Mouse (Mus musculus): ENCODE data around the gene Gm4353. TPM values are rescaled to one million over a fixed set of nuclear protein-coding genes. Genes with fewer than 3 reads are reported as not detected.

Gene Gm4353
- polyA plus RNA-seq, 1 experiment from 2014 or later: 1.7 TPM

- no peaks in the 10 kb centered on the region for H3K9me3 ChIP-seq
- no peaks in the 10 kb centered on the region for H3K36me3 ChIP-seq
- peaks cover 25% of the 10 kb centered on the region for H3K4me1 ChIP-seq
- no peak overlapping the region for H3K4me3 ChIP-seq
- ATAC-seq (ENCODE audit: insufficient number of reproducible peaks, insufficient read depth, low FRiP score, low TSS enrichment, low read depth): no peak
- no peak overlapping the region for H3K9ac ChIP-seq
- 67% methylated on average over 1 of the region's 1 CpGs for WGBS
- H3K27ac ChIP-seq: no peak overlapping the region
- no peaks in the 10 kb centered on the region for H3K27me3 ChIP-seq
- no peak overlapping the region for H3K4me2 ChIP-seq
These were observed 34.9 kb upstream of the Gm4353 start for GRCm38 (mm10) chr7:116119306-116119857.

- Histone ChIP-seq H3K4me3 (no peak overlapping the region), H3K36me3 (no peaks in the 10 kb centered on the region), H3K9me3 (no peaks in the 10 kb centered on the region), H3K4me1 (no peaks in the 10 kb centered on the region), H3K27me3 (no peaks in the 10 kb centered on the region), H3K9ac (no peak overlapping the region), H3K27ac (no peak overlapping the region), H3K4me2 (no peak overlapping the region)
- WGBS: 83% methylated on average over 2 of the region's 2 CpGs
- ATAC-seq (ENCODE audit: insufficient number of reproducible peaks, insufficient read depth, low FRiP score, low TSS enrichment, low read depth): no peak
These were observed 31.6 kb upstream of the Gm4353 start for GRCm38 (mm10) chr7:116115991-116116390.

GRCm38 (mm10) chr7:116115216-116115930 lies 30.9 kb upstream of the Gm4353 start:
- no peak overlapping the region for H3K4me2 ChIP-seq
- H3K4me1 ChIP-seq: no peaks in the 10 kb centered on the region
- H3K36me3 ChIP-seq: no peaks in the 10 kb centered on the region
- no peak for ATAC-seq (ENCODE audit: insufficient number of reproducible peaks, insufficient read depth, low FRiP score, low TSS enrichment, low read depth)
- no peaks in the 10 kb centered on the region for H3K9me3 ChIP-seq
- no peak overlapping the region for H3K4me3 ChIP-seq
- no peaks in the 10 kb centered on the region for H3K27me3 ChIP-seq
- H3K27ac ChIP-seq: no peak overlapping the region
- H3K9ac ChIP-seq: no peak overlapping the region
- WGBS: 60% methylated on average over 12 of the region's 12 CpGs

- no peak overlapping the region for H3K4me3 ChIP-seq
- no peak overlapping the region for H3K4me2 ChIP-seq
- H3K27me3 ChIP-seq: no peaks in the 10 kb centered on the region
- no peak overlapping the region for H3K27ac ChIP-seq
- no peaks in the 10 kb centered on the region for H3K9me3 ChIP-seq
- no peaks in the 10 kb centered on the region for H3K4me1 ChIP-seq
- ATAC-seq (ENCODE audit: insufficient number of reproducible peaks, insufficient read depth, low FRiP score, low TSS enrichment, low read depth): no peak
- H3K36me3 ChIP-seq: peaks cover 9% of the 10 kb centered on the region; the same call in 1 of the 2 replicates
- no peak overlapping the region for H3K9ac ChIP-seq
- 81% methylated on average over 6 of the region's 6 CpGs for WGBS
These were observed 27.1 kb upstream of the Gm4353 start for GRCm38 (mm10) chr7:116111546-116111945.

- Histone ChIP-seq H3K4me3 (no peak overlapping the region), H3K36me3 (peaks cover 17% of the 10 kb centered on the region), H3K27me3 (no peaks in the 10 kb centered on the region), H3K4me2 (no peak overlapping the region), H3K9me3 (no peaks in the 10 kb centered on the region), H3K4me1 (no peaks in the 10 kb centered on the region), H3K9ac (no peak overlapping the region), H3K27ac (no peak overlapping the region)
- ATAC-seq (ENCODE audit: insufficient number of reproducible peaks, insufficient read depth, low FRiP score, low TSS enrichment, low read depth): no peak
- 83% methylated on average over 3 of the region's 3 CpGs for WGBS
These were observed 26.2 kb upstream of the Gm4353 start for GRCm38 (mm10) chr7:116110661-116111060.

- 97% methylated on average over 9 of the region's 9 CpGs for WGBS
- Histone ChIP-seq H3K9ac (no peak overlapping the region), H3K4me2 (no peak overlapping the region), H3K27ac (no peak overlapping the region), H3K27me3 (no peaks in the 10 kb centered on the region), H3K4me1 (peaks cover 11% of the 10 kb centered on the region; the same call in 1 of the 2 replicates), H3K4me3 (no peak overlapping the region), H3K36me3 (peaks cover 72% of the 10 kb centered on the region), H3K9me3 (no peaks in the 10 kb centered on the region)
- ATAC-seq (ENCODE audit: insufficient number of reproducible peaks, insufficient read depth, low FRiP score, low TSS enrichment, low read depth): no peak
These were observed 18.7 kb upstream of the Gm4353 start for GRCm38 (mm10) chr7:116103091-116103490.

GRCm38 (mm10) chr7:116099952-116100528 lies 15.6 kb upstream of the Gm4353 start:
- Histone ChIP-seq H3K27ac (no peak overlapping the region), H3K4me1 (peaks cover 16% of the 10 kb centered on the region; the same call in 1 of the 2 replicates), H3K4me2 (no peak overlapping the region), H3K4me3 (no peak overlapping the region), H3K36me3 (peaks cover 49% of the 10 kb centered on the region), H3K27me3 (no peaks in the 10 kb centered on the region), H3K9me3 (no peaks in the 10 kb centered on the region), H3K9ac (no peak overlapping the region)
- 86% methylated on average over 7 of the region's 7 CpGs for WGBS
- no peak for ATAC-seq (ENCODE audit: insufficient number of reproducible peaks, insufficient read depth, low FRiP score, low TSS enrichment, low read depth)

- H3K27me3 ChIP-seq: no peaks in the 10 kb centered on the region
- H3K4me3 ChIP-seq: peak overlapping the region; percentile 63
- H3K9ac ChIP-seq: peak overlapping the region; percentile 92
- H3K9me3 ChIP-seq: no peaks in the 10 kb centered on the region
- H3K4me1 ChIP-seq: peaks cover 14% of the 10 kb centered on the region
- no peaks in the 10 kb centered on the region for H3K36me3 ChIP-seq
- under 1% methylated on average over 19 of the region's 19 CpGs for WGBS
- peak overlapping the region; percentile 95 for H3K27ac ChIP-seq
- peak; percentile 75; the same call in 1 of the 2 replicates for ATAC-seq (ENCODE audit: insufficient number of reproducible peaks, insufficient read depth, low FRiP score, low TSS enrichment, low read depth)
- H3K4me2 ChIP-seq: peak overlapping the region; percentile 72
These were observed 9.0 kb upstream of the Gm4353 start for GRCm38 (mm10) chr7:116093466-116093850.

GRCm38 (mm10) chr7:116092710-116093465 lies 8.5 kb upstream of the Gm4353 start:
- peak overlapping the region; percentile 63 for H3K4me3 ChIP-seq
- peak overlapping the region; percentile 95 for H3K27ac ChIP-seq
- H3K4me2 ChIP-seq: peak overlapping the region; percentile 72
- H3K27me3 ChIP-seq: no peaks in the 10 kb centered on the region
- H3K9ac ChIP-seq: peak overlapping the region; percentile 92
- no peaks in the 10 kb centered on the region for H3K36me3 ChIP-seq
- H3K4me1 ChIP-seq: peaks cover 14% of the 10 kb centered on the region
- WGBS: under 1% methylated on average over 38 of the region's 38 CpGs
- H3K9me3 ChIP-seq: no peaks in the 10 kb centered on the region
- peak; percentile 100 for ATAC-seq (ENCODE audit: insufficient number of reproducible peaks, insufficient read depth, low FRiP score, low TSS enrichment, low read depth)

GRCm38 (mm10) chr7:116060739-116061138 lies 23.7 kb downstream of the Gm4353 start:
- no peak overlapping the region for H3K4me2 ChIP-seq
- no peak overlapping the region for H3K4me3 ChIP-seq
- WGBS: 51% methylated on average over 1 of the region's 1 CpGs
- H3K9ac ChIP-seq: no peak overlapping the region
- no peaks in the 10 kb centered on the region for H3K36me3 ChIP-seq
- no peak for ATAC-seq (ENCODE audit: insufficient number of reproducible peaks, insufficient read depth, low FRiP score, low TSS enrichment, low read depth)
- H3K9me3 ChIP-seq: no peaks in the 10 kb centered on the region
- H3K27me3 ChIP-seq: no peaks in the 10 kb centered on the region
- no peaks in the 10 kb centered on the region for H3K4me1 ChIP-seq
- H3K27ac ChIP-seq: no peak overlapping the region

- no peaks in the 10 kb centered on the region for H3K9me3 ChIP-seq
- H3K4me3 ChIP-seq: peak overlapping the region; percentile 62
- WGBS: 18% methylated on average over 15 of the region's 15 CpGs
These were observed 43.9 kb downstream of the Gm4353 start for GRCm38 (mm10) chr7:116040470-116041019.

More at GRCm38 (mm10) chr7:116040470-116041019, 43.9 kb downstream of the Gm4353 start:
- Histone ChIP-seq H3K4me2 (peak overlapping the region; percentile 99), H3K4me1 (peaks cover 17% of the 10 kb centered on the region), H3K9ac (no peak overlapping the region), H3K27ac (no peak overlapping the region), H3K27me3 (peaks cover 64% of the 10 kb centered on the region), H3K36me3 (no peaks in the 10 kb centered on the region)
- no peak for ATAC-seq (ENCODE audit: insufficient number of reproducible peaks, insufficient read depth, low FRiP score, low TSS enrichment, low read depth)
